Mouse (Mus musculus) olfactory bulb, adult 2 months (tissue): ENCODE measurements around the gene Fndc3b.

ENCODE experiments used
- CTCF ChIP-seq: fragments of 200-500 bp; IDR thresholded peaks from 2 replicates; pipeline ENCODE4 v1.5.1; 2012; ENCODE audit warnings: low read depth, mild to moderate bottlenecking, low read length, moderate library complexity; ENCODE audit not compliant: insufficient read depth
- POLR2A ChIP-seq: fragments of 200-500 bp; IDR thresholded peaks from 2 replicates; pipeline ENCODE4 v1.6.1; 2012; ENCODE audit warnings: mild to moderate bottlenecking, low read depth, low read length, moderate library complexity; ENCODE audit not compliant: insufficient read depth

DNA sequence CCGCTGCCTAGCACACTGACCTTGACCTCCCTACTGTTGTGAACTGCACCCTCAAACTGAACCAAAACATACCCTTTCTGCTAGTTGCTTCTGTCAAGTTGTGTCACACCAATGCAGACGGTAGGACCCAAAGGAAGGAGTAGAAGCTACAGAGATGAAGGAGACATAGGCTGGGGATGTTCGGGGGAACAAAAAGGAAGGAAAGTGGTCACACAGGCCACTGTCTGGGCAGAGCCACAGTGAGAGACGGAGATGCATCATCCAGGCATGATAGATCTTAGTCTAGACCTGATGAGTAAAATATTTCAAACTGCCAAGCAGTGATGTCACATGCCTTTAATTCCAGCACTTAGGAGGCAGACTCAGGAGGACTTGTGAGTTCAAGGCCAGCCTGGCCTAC, 71.4 kb downstream of the Fndc3b start:
- TF ChIP-seq CTCF (no peak), POLR2A (no peak)
